Mouse (Mus musculus) left cerebral cortex, postnatal 14 days (tissue): ENCODE measurements around the gene Tgm5. TPM values are rescaled to one million over a fixed set of nuclear protein-coding genes. Genes with fewer than 3 reads are reported as not detected.
"Not testable (repeated sequence)": the region's sequence is repeated elsewhere in the genome, so short reads cannot be mapped to it uniquely, and the experiment has no call there.

Source experiments
- DNase-seq, 2 experiments: peaks; one replicate each; pipeline ENCODE4 v3.0.0; 2021 to 2022; ENCODE audit warnings: low spot score in 2 of 2, mixed read lengths in 1 of 2
- intact Hi-C: fragments of 180-260 bp; cut with DNase I; formaldehyde crosslinking; loops from one replicate; pipeline ENCODE4 v1.15.1; 2025
- total RNA-seq, 2 experiments: library from RNA; stranded (reverse); gene quantifications; 2 replicates each; pipeline ENCODE4 v1.2.3; 2021

The Tgm5 gene
- total RNA-seq, 2 experiments from 2014 or later: not detected

DNA sequence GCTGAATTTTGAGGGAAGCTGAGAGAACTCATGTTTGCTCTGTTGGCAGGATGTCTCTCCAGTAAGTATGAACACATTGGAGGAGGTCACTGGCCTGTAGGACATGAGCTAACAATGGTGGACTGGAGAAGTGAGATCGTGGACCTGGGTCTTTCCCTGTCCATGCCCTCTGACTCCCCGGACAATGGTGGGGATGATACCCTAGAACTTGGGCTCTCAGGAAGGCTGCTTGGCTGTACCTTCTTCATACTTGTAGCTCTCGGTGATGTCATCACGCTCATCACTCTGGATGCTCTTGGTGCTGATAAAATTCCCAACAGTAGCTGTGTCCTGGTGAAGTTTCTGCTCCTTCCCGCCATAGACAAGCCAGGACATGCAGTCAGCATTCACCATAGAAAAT, 33.5 kb downstream of the Tgm5 start:
- intact Hi-C loops: no loop called here
- DNase-seq: no peak

DNA sequence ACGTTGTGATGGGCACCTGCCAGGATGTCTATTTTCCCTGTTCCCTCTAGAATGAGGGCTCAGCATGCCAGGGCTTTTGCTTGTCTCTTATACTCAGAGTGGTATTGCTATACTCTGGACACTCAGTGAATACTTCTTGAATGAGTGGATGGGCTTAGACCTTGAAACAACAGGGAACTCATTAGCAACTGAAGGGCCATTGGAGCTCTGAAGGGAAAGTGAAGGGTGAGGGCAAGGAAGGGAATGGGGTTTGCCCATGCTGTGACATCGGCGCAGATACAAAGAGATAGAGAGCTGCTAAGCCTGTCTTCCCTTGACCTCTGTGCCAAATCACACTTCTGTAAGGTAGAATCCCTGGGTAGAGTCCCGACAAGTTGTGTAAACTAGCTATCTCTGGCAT, 40.0 kb downstream of the Tgm5 start:
- intact Hi-C loops: no loop called here
- DNase-seq: no peak

DNA sequence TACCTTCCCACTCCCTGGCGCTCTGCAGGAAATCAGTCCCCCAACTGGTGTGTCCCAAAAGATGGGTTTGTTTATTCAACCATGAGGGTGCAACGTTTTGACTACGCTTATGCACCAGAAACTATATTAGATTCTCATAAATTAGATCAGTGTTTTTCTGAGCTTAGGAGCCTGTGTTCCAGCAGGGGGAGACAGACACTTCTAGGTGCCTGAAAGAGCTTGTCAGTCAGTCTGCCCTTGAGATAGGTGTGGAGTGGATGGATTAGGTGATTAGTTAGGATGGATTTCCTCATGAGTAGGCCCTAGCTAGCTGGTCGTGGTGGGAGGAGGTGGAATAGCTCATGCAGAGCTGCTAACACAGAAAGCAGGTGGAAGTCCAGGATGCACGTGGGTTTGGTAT, 44.5 kb downstream of the Tgm5 start:
- DNase-seq: peak; percentile 53 to 55
- intact Hi-C loops: loop anchor here (2.0 kb wide), 1 partner anchor 62 kb away; no protein-coding TSS in a partner anchor

DNA sequence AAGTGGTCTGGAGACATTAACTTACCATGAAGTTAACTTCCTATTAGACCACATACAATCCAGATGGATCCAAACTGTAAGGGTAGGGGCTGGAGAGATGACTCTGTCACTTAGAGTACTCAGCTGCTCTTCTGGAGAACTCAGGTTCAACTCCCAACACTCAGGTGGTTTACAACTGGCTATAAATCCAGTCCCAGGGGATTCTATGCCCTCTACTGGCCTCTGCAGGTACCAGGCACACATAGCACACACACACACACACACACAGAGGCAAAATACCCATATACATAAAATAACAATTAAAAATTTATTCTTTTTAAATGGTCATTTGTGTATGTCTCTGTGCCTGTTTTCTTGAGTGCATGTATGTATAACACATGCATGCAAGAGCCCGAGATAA, 46.3 kb downstream of the Tgm5 start:
- DNase-seq: no peak
- intact Hi-C loops: no loop called here

DNA sequence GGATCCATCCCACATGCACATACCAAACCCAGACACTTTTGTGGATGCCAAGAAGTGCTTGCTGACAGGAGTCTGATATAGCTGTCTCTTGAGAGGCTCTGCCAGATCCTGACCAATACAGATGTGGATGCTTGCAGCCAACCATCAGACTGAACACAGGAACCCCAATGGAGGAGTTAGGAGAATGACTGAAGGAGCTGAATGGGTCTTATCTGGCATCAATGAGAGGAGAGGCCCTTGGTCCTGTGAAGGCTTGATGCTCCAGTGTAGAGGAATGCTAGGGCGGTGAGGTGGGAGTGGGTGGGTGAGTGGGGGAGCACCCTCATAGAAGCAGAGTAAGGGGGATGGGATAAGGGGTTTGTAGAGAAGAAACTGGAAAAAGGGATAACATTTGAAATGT, 46.8 kb downstream of the Tgm5 start:
- intact Hi-C loops, DNase-seq: not testable (repeated sequence)

DNA sequence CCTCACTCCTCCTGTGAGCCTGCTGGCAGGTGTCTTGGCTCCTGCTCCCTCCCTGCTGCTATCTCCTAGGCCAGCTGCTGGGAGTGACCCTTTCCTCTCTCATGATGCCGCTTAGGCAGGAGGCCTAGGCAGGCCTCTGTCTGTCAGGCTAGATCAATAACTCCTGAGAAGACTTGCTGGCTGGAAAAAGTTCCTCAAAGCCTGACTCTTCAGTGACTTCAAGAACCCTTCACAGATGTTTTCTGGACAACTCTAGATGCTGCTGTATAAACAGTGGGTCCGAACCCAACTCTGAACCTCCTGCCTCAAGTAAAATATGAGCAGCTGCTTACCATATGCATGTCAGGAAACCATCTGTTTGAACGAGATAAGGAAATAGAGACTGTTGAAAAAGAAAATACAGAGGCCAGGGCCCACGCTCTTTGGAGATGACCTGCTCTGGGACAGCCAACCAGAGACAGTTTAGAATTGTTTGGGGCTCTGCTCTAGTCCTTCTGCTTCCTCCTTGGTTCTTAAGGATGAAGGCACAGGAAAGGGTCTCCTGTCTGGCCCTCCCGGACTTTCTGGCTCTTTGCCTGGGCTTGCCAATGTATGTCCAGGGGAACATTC, 48.8 kb downstream of the Tgm5 start, which contains the start of gene Epb42:
Epb42 (minus strand) TSS at position 340 of the 609 bp plus-strand sequence.
- DNase-seq: no peak
- intact Hi-C loops: no loop called here

DNA sequence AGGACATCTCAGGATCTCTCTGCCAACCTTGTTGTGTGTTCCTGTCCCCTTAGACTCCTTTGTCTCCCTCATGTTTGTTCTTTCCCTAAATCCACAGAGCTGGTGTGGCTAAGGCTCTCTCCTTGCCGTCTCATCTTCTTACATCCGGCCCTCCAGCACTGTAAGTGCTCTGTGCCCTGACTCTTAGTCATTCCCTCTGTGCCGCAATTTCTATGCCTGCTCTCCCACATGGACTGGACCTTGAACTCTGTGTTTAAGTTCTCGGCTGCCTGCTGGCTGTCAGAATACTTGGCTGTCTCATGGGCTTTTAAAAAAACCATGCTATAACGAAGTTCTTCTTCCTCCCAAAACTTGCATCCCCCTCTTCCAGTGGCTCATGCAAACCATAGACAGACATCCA, 62.7 kb downstream of the Tgm5 start:
- intact Hi-C loops: no loop called here
- no peak for DNase-seq

DNA sequence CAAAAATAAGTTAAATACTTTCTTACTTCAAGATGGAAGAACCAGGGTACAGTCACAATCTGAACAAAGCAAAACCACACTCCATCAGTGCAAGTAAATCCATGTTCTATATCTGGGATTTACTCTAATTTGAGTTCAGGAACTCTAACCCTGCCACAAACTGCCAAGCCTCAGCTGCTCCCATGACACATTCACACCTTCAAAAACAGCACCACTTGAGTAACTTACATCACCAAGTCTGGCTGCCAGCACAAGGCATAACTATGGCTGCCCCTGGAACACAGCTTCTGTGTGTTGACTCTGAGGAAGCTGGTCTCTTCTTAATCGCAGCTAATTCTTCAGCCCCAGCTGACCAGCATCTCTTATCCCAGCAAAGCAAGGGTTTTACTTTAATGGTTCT, 68.5 kb downstream of the Tgm5 start:
- intact Hi-C loops: no loop called here

DNA sequence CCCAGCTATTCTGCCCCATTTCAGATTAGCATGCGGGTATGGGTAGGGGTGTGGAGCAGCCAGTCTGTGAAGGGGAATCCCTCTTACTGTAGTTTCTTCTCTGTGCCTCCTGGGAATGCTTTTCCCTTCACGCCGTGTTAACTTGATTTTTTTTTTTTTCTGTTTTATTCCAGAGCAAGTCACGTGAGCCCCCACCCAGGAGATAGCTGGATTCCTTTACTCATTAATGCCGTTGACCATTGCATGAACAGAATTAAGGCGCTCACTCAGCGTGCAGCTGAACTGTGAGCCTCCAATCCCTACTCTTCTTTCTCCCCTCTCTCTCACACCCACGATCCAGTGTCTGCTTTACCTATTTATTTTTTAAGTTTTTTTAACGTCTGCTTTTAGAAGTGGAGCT, 69.4 kb downstream of the Tgm5 start:
- intact Hi-C loops: no loop called here
- no peak for DNase-seq

More for the DNA sequence above, 68.5 kb downstream of the Tgm5 start:
- DNase-seq: no peak

DNA sequence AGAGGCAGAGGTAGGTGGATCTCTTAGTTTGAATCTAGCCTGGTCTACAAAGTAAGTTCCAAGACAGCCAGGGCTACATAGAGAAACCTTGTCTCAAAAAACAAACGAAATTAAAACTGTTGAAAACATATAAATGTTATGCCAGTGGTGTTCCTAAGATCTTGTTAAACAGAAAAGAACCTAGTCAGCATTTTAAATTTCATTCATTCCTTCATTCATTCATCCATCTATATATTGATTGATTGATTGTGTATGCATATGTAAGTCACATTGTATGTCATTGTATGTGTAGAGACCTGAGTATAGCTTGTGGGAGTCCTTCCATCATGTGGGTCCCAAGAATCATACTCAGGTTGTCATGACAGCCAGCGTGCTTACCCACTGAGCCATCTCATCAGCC, 70.1 kb downstream of the Tgm5 start:
- intact Hi-C loops: no loop called here
- no peak for DNase-seq

DNA sequence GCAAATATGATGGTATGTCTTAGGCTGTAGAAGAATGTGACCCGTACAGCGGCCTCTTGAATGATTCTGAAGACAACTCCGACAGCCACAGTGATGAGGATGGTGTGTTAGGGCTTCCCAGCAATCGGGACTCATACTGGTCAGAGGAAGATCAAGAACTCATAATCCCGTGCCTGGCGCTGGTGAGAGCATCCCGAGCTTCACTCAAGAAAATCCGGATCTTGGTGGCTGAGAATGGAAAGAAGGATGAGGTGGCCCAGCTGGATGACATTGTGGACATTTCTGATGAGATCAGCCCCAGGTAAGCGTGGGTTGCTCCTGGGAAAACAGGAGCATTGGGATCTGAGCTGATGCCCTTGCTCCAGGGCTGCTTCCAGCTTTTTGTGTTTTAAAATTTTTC, 73.0 kb downstream of the Tgm5 start:
- intact Hi-C loops: no loop called here

DNA sequence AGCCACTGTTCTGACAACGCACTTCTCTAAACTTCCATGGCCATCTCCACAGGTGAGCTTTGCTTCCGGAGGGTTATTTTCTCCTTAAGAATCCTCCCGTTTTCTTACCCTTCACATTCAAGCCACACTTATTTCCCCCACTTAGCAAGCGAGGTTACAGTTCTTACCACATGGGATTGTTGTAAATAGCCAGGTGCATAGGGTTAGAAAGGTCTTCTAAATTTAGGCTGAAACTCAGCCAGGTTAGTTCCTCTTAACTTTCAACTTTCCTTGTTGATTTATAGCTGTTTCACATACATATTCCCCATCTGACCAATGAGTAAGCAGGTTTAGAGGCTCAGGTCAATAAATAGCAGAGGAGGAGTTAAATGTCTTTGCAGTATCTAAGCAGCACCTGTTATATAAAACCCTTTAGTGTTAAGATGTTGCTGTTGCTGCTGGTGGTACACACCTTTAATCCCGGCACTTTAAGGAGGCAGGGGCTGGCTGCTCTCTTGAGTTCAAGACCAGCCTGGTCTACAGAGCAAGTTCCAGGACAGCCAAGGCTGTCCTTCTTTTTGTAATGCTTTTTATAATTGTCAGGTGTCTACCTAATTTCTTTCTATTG, 76.5 kb downstream of the Tgm5 start:
- DNase-seq: no peak
- intact Hi-C loops: no loop called here

More for the DNA sequence above, 73.0 kb downstream of the Tgm5 start:
- DNase-seq: no peak

DNA sequence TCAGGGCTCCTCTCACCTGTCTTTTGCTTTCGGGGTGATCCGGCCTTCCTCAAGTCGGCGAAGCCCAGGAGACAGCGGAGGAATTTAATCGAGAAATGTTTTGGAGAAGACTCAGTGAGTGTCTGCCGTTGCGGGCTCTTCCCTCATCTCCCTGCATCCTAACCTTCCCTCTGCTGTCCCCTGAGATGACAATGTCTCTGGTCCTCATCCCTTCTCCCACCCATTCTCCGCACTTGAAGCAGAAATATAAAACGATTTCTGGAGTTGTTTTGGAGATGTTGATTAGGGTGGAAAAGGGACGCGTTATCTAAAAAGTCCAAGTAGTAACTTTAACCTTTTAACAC, 77.0 kb downstream of the Tgm5 start:
- intact Hi-C loops: no loop called here
- no peak for DNase-seq

DNA sequence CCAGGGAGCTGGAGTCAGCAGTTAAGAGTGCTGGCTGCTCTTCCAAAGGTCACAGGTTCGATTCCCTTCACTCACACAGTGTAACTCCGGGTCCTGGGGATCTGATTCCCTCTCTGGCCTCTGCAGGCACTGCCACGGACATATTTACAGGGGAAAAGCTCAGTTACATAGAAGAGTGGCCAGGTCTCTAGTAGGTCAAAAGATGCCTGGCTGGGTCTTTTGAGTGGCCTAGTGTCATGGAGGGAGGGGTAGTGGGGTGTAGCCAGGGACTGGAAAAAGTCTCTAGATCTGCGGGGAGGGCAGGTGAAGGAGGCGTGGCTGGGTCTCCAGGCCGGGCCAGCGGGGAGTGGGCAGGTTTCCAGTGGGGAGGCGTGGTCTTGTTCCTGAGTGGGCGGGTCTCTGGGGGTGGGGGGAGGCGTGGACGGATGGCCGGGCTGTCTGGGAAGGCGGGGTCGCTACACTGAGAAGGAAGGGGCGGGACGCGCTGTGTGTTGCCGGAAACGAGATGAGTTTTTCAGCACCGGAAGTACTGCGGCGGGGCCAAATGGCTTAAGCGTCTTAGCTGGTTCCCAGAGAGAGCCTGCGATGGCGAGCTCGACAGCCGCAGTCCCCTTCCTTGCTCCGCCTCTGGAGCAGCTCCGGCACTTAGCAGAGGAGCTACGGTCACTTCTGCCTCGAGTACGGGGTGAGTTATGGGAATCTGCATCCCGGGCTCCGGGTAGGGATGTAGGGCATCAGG, 77.5 kb downstream of the Tgm5 start, which contains the start of gene Ccndbp1:
Ccndbp1 (plus strand) TSS at position 479 of the 739 bp plus-strand sequence.
- intact Hi-C loops: no loop called here
- peak; percentile 79 to 84 for DNase-seq

DNA sequence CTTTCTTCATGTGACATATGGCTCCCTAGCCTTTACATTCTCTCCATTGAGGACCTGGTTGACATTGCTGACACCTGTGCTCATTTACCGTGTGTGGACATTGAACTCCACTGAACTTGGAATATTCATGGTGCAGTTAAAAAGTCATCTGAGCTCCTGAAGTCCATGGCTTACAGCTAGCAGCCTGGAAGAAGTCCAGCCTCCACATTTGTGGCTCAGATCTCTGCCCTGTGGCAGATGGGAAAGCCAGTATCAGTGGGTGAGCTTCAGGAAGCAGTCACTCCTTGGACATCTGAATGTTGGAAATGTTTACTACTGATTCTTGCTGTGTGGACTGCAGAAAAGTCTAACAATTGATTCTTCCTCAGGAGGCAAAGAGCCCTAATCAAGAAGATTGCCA, 78.7 kb downstream of the Tgm5 start:
- DNase-seq: no peak
- intact Hi-C loops: no loop called here

DNA sequence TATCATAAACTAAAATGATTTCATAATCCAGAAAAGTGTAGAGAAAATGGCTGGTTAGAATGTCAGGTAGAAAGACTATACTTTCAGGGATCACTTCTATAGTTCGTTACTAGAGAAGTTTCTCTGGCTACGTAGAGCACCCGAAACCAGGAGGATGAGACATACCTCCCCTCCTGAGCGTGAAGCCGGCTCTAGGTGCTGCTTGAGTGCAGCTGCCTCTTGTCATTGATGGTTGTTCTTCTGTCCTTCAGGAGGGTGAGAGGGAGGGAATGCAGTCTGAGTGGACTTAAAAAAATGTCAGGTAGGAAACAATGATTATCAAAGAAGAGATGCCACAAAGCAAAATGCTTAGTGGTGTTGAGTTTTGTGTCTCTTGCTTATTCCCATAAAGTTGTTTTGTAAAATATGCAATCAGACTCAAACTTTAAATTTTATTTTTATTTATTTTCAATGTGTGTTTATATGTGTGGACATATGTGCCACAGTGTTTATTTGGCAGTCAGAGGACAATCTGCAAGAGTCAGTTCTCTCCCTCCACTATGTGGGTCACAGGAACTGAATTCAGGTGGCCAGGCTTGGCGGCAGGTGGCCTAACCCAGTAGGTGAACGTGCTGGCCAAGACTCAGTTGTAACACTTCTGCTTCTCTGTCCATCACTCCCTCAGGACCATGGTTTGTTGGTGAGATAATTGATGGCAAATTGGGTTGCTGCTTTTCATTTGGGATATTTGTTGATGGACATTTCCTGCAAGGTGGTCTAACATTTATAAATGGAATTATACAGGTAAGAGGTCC, 81.4 kb downstream of the Tgm5 start:
- intact Hi-C loops: no loop called here
- no peak for DNase-seq

DNA sequence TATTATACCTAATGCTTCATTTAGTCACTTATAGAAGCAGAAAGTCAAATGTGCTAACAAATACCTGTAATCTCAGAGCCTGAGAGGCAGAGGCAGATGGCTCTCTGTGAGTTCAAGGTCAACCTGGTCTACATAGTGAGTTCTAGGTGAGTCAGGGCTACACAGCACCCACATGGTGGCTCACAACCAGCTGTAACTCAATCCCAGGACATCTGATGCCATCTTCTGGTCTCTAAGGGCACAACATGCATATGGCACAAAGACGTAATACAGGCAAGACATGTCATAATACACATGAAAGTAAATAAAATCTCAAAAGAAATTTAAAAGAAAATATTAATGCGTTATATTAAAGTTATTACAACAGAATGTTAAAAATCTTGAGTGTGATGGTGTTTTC, 82.1 kb downstream of the Tgm5 start:
- DNase-seq: peak in 1 of 2 experiments; percentile 27
- intact Hi-C loops: no loop called here

DNA sequence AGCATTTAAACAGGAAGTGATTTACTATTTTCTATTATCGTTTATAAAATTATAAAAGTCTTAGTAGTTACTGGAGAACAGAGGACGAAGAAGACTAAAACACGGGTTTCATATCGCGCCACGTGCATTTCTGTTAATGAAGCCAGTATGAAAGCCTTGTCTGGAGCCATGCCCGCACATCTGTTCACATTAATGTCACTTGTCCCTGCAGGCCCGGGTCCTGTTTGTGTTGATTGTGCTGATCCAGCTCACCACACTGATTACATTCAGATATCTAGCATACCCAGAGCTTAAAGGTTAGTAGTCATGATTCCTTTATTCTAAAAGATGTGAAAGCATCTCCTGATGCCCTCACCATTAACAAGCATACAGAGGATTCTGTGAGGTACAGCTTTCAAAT, 86.8 kb downstream of the Tgm5 start:
- intact Hi-C loops: no loop called here
- DNase-seq: no peak

DNA sequence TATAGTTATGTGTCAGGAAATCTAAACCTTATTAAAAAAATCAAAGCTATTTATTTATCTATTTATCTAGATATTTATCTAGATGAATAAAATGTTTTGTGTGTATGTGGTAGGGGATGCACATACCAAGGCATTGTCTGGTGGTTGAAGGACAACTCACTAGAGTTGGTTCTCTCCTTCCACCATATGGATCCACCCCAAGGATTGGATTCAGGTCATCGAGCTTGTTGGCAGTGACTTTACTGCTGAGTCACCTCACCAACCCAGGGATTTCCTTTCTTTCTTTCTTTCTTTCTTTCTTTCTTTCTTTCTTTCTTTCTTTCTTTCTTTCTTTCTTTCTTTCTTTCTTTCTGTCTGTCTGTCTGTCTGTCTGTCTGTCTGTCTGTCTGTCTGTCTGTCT, 89.0 kb downstream of the Tgm5 start:
- DNase-seq, intact Hi-C loops: not testable (repeated sequence)
